Mouse (Mus musculus) bone marrow, adult 2 months (tissue): ENCODE data around the gene Pmepa1.

Experiments
- CTCF ChIP-seq: fragments of 200-500 bp; IDR thresholded peaks from 2 replicates; pipeline ENCODE4 v1.5.1; 2011; ENCODE audit warnings: low read length, control low read depth; ENCODE audit not compliant: control insufficient read depth, insufficient read depth
- POLR2A ChIP-seq: fragments of 200-500 bp; IDR thresholded peaks from 2 replicates; pipeline ENCODE4 v1.6.1; 2011; ENCODE audit warnings: low read depth, mild to moderate bottlenecking, control low read depth, low read length, borderline replicate concordance; ENCODE audit not compliant: control insufficient read depth

- TF ChIP-seq POLR2A: no peak
- no peak for TF ChIP-seq CTCF
These were observed 4.9 kb upstream of the Pmepa1 start for GRCm38 (mm10) chr2:173281021-173281937.
